Mouse (Mus musculus): ENCODE measurements around the gene Zmynd10.
"Not testable (repeated sequence)": the region's sequence is repeated elsewhere in the genome, so short reads cannot be mapped to it uniquely, and the experiment has no call there.

Gene Zmynd10

DNA sequence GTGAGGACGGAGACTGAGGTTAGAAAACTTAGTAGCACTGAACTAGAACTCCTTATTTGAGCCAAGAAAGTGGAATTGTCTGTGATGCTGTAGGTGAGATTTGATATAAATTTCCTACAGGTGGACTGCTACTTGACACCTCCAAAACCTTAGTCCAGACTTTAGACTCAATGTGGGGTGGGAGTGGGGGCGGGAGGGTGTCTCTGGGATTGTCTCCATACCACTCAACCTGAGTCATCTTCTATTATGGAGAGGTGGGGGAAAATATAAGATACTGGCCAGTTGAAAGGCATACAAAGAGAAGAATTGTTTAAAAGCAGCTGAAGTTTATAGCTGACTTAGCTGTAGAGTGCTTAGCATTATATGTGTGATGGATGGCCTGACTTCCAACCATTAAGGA is 8.6 kb downstream of the Zmynd10 start:
- H3K4me1 ChIP-seq (replicated peaks; ENCODE audit: low read depth, low read length) = peaks cover 56% of the 10 kb centered on the region
- H3K27me3 ChIP-seq (ENCODE audit: insufficient read depth, low read length) = peaks cover 30% of the 10 kb centered on the region
- H3K9me3 ChIP-seq (ENCODE audit: low read length) = no peaks in the 10 kb centered on the region
- peak overlapping the region; percentile 87 for H3K4me3 ChIP-seq (replicated peaks; ENCODE audit: low read length)
- peaks cover 44% of the 10 kb centered on the region for H3K36me3 ChIP-seq (ENCODE audit: insufficient read depth, low read length)
- TF ChIP-seq NANOG (IDR thresholded peaks at IDR 0.05; ENCODE audit: borderline replicate concordance, low read length) (no peak), POU5F1 (IDR thresholded peaks at IDR 0.05; ENCODE audit: borderline replicate concordance, low read length) (no peak), CTCF (conservative IDR thresholded peaks at IDR 0.05; ENCODE audit: low read length) (no peak)

DNA sequence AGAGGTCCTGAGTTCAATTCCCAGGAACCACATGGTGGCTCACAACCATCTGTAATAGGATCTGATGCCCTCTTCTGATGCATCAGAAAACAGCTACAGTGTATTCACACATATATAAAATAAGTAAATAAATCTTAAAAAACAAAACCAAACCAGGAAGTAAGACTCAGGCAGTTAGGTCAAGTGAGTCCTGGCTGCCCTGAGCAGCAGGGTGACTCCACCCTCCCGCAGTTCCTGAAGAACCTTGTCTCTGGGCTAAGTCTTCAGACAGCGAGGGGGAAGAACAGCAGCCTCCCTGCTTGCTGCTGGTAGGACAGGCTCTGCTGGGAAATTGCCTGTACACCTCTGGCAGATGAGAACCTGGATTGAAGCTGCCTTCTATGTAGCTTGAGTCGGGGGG is 9.2 kb downstream of the Zmynd10 start:
- Histone ChIP-seq H3K4me3 (replicated peaks; ENCODE audit: low read length) (no peak overlapping the region), H3K27me3 (ENCODE audit: insufficient read depth, low read length) (peaks cover 23% of the 10 kb centered on the region), H3K9me3 (ENCODE audit: low read length) (no peaks in the 10 kb centered on the region), H3K4me1 (replicated peaks; ENCODE audit: low read depth, low read length) (peaks cover 53% of the 10 kb centered on the region), H3K36me3 (ENCODE audit: insufficient read depth, low read length) (peaks cover 51% of the 10 kb centered on the region)
- TF ChIP-seq POU5F1 (IDR thresholded peaks at IDR 0.05; ENCODE audit: borderline replicate concordance, low read length) = no peak
- TF ChIP-seq NANOG (IDR thresholded peaks at IDR 0.05; ENCODE audit: borderline replicate concordance, low read length) = no peak
- TF ChIP-seq CTCF (conservative IDR thresholded peaks at IDR 0.05; ENCODE audit: low read length) = no peak

- peaks cover 59% of the 10 kb centered on the region for H3K36me3 ChIP-seq (ENCODE audit: insufficient read depth, low read length)
- H3K4me3 ChIP-seq (replicated peaks; ENCODE audit: low read length) = peak within 1 kb of the TSS; percentile 96
- TF ChIP-seq POU5F1 (IDR thresholded peaks at IDR 0.05; ENCODE audit: borderline replicate concordance, low read length) (no peak), NANOG (IDR thresholded peaks at IDR 0.05; ENCODE audit: borderline replicate concordance, low read length) (no peak), CTCF (conservative IDR thresholded peaks at IDR 0.05; ENCODE audit: low read length) (no peak)
- H3K9me3 ChIP-seq (ENCODE audit: low read length) = no peaks in the 10 kb centered on the region
- peaks cover 10% of the 10 kb centered on the region; the same call in 1 of the 2 replicates for H3K27me3 ChIP-seq (ENCODE audit: insufficient read depth, low read length)
- peaks cover 57% of the 10 kb centered on the region for H3K4me1 ChIP-seq (replicated peaks; ENCODE audit: low read depth, low read length)
These were observed 16.0 kb downstream of the Zmynd10 start, which contains the start of gene Tusc2 for GRCm38 (mm10) chr9:107563029-107563581. Gene Tusc2, plus strand, starts transcription at chr9:107563255.

DNA sequence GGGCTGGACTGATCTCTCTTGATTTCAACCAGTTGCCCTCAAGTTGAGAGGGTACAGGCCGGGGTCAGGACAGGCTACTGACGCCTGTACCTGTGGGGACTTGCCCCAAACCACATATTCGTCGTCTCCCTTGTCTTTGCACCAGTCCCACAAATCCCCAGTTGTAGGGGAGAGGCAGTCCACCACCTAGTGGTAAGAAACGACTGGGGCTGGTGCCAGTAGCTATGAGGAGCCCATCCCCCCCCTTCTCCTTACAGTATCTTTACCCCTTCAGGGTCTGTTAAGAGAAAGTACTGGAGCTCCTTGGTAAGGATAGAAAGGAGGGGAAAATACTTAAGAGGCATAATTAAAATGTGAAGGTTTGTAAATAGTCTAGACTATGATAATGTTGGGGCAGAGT is 18.5 kb downstream of the Zmynd10 start:
- not testable (repeated sequence) for H3K9me3 ChIP-seq (ENCODE audit: low read length)
- Histone ChIP-seq H3K4me1 (replicated peaks; ENCODE audit: low read depth, low read length) (peaks cover 72% of the 10 kb centered on the region), H3K27me3 (ENCODE audit: insufficient read depth, low read length) (peaks cover 21% of the 10 kb centered on the region), H3K4me3 (replicated peaks; ENCODE audit: low read length) (peak overlapping the region; percentile 17; the same call in 1 of the 2 replicates), H3K36me3 (ENCODE audit: insufficient read depth, low read length) (peaks cover 35% of the 10 kb centered on the region)

DNA sequence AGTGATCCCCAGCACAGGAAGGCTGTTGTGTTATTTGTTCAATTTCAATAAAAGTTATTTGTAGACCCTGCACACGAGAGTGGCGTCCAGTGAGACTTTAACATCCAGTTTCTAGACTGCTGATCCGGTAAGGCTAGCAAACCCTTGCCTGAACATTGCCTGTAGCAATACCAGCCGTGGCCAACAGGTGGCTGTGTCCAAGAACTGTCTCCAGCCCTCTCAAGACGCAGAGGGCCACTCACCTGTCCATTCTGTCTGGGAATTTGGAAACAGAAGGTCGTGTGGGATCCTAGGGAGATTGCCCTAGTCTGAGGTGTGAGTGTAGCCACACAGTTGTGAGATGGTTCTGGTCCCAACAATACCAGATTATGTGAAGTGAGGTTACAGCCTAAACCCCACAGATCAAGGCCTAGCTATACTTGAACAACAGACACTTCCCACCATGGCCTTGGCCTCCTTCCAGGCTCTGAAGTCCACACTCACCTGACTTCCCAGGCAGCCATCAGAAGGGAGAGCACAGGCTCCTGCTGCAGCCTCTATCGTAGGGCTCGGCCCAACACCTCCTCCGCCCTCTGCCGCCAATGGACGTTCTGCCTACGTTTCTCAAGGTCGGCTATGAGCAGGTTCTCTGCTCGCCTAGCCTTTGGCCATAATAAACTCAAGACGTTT is 19.1 kb downstream of the Zmynd10 start:
- H3K4me3 ChIP-seq (replicated peaks; ENCODE audit: low read length) = no peak overlapping the region
- H3K9me3 ChIP-seq (ENCODE audit: low read length) = no peaks in the 10 kb centered on the region
- peaks cover 33% of the 10 kb centered on the region for H3K36me3 ChIP-seq (ENCODE audit: insufficient read depth, low read length)
- TF ChIP-seq POU5F1 (IDR thresholded peaks at IDR 0.05; ENCODE audit: borderline replicate concordance, low read length) (no peak), CTCF (conservative IDR thresholded peaks at IDR 0.05; ENCODE audit: low read length) (peak; percentile 91)
- H3K27me3 ChIP-seq (ENCODE audit: insufficient read depth, low read length) = peaks cover 27% of the 10 kb centered on the region
- H3K4me1 ChIP-seq (replicated peaks; ENCODE audit: low read depth, low read length) = peaks cover 78% of the 10 kb centered on the region

DNA sequence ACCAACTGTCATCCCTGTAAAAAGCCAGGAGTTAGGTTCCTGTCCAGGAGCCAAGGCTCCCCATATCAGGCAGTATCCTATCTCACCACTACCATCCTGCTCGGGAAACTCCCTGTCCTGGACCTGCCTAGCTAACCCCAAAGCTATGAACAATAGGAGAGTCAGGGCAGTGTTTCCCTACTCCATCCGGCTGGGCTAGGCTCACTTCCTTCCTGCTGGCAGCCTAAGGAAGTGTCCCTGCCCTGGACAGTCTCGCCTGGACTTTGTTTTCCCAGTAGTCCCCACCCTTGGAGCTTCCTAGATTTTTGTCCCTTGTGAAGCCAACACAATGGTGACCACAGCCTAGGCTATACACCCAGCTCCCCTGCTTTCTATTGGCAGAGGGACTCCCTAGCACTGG is 19.8 kb downstream of the Zmynd10 start:
- Histone ChIP-seq H3K36me3 (ENCODE audit: insufficient read depth, low read length) (peaks cover 33% of the 10 kb centered on the region), H3K9me3 (ENCODE audit: low read length) (no peaks in the 10 kb centered on the region), H3K27me3 (ENCODE audit: insufficient read depth, low read length) (peaks cover 28% of the 10 kb centered on the region), H3K4me3 (replicated peaks; ENCODE audit: low read length) (no peak overlapping the region), H3K4me1 (replicated peaks; ENCODE audit: low read depth, low read length) (peaks cover 80% of the 10 kb centered on the region)
- no peak for TF ChIP-seq NANOG (IDR thresholded peaks at IDR 0.05; ENCODE audit: borderline replicate concordance, low read length)

DNA sequence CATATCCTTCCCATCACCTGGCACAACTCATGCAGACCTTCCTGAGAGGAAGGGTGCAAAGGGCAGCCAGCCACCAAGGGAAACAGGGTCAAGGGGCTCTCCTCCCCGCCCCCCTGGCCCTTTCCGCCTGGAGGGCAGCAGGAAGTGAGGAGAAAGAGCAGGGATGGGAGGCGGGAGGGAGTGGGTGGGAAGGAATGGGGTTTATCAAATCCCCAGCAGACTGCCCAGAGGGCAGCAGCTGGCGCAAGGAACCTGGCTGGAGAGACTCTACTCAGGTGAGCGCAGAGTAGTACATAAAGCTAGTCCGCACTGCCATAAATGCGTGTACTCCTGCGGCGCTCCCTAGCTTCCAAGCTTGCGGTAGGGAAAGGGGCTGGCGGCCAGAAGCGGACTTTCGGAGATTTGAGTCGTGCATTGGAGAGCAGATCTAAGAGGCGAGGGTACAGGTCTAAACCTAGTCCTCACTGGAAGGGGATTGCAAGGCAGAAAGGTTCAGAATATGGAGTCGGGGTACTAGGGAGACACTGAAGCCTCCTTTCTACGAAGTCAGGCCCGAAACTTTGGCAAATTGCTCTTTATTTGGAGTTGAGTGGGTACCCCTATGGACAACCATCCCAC is 20.7 kb downstream of the Zmynd10 start, which contains the start of gene Hyal2:
Gene Hyal2, plus strand, starts transcription at position 244 of the 618 bp plus-strand sequence.
- TF ChIP-seq CTCF (conservative IDR thresholded peaks at IDR 0.05; ENCODE audit: low read length) (no peak), NANOG (IDR thresholded peaks at IDR 0.05; ENCODE audit: borderline replicate concordance, low read length) (no peak), POU5F1 (IDR thresholded peaks at IDR 0.05; ENCODE audit: borderline replicate concordance, low read length) (no peak)
- H3K9me3 ChIP-seq (ENCODE audit: low read length) = no peaks in the 10 kb centered on the region
- H3K27me3 ChIP-seq (ENCODE audit: insufficient read depth, low read length) = peaks cover 28% of the 10 kb centered on the region
- H3K36me3 ChIP-seq (ENCODE audit: insufficient read depth, low read length) = peaks cover 37% of the 10 kb centered on the region
- peaks cover 76% of the 10 kb centered on the region for H3K4me1 ChIP-seq (replicated peaks; ENCODE audit: low read depth, low read length)
- H3K4me3 ChIP-seq (replicated peaks; ENCODE audit: low read length) = peak within 1 kb of the TSS; percentile 89

DNA sequence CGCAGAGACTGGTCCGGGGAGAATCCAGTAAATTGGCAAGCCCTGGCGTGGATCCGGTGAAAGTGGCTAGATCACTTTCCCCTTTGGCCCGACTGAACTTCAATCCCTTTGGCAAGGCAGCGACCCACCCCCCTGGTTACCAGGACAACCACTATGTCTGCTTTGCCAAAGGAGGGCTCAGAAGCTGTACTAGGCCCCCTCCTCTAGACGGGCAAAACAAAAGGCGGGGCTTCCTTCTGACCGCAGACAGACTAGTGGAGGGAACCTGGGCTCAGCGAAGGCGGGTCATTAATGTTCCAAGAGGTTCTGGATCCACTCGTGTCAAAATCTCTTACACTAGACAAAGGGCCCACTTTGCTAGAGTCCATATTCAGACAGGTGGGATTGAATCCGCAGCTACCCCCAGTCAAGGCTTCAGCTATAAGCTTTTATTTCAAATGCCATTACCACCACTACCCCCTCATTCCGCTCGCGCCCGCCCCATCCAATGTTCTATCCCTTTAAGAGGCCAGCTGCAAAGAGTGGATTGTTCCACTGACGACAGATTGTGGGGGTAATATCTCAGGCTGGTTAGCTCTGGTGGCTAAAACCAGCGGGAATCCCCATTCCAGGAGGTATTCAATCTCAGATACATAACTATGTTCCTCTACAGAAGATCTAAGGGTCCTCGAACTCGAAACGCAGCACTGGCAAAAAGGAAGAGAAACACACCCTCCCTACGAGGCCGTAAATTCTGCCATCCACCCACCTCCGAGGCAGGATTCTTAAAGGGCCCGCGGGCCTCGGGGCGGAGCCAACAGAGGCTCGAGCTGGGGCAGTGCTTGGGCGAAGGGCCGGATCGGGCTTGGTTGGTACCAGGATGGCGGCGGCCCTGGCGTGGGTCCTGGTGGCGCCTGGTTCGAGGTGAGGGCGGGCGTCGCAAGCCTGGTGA is 21.5 kb downstream of the Zmynd10 start:
- Histone ChIP-seq H3K36me3 (ENCODE audit: insufficient read depth, low read length) (peaks cover 43% of the 10 kb centered on the region), H3K9me3 (ENCODE audit: low read length) (no peaks in the 10 kb centered on the region), H3K4me1 (replicated peaks; ENCODE audit: low read depth, low read length) (peaks cover 72% of the 10 kb centered on the region), H3K27me3 (ENCODE audit: insufficient read depth, low read length) (peaks cover 28% of the 10 kb centered on the region), H3K4me3 (replicated peaks; ENCODE audit: low read length) (peak overlapping the region; percentile 89)
- TF ChIP-seq POU5F1 (IDR thresholded peaks at IDR 0.05; ENCODE audit: borderline replicate concordance, low read length) (no peak), NANOG (IDR thresholded peaks at IDR 0.05; ENCODE audit: borderline replicate concordance, low read length) (no peak), CTCF (conservative IDR thresholded peaks at IDR 0.05; ENCODE audit: low read length) (no peak)

All from E14TG2a.4 (cell line).